Mouse (Mus musculus) CH12.LX (cell line): ENCODE data around the gene Rnf6.

Experiments
- CHD2 ChIP-seq: IDR thresholded peaks from 2 replicates; pipeline ENCODE4 v1.6.1; 2011; ENCODE audit warnings: low read length, improper control_type of control experiment
- CTCF ChIP-seq, 2 experiments: IDR thresholded peaks in 1 of 2; conservative IDR thresholded peaks in 1 of 2; 2 replicates each; pipeline ENCODE4 v1.5.1; 2011 to 2012; ENCODE audit warnings: low read depth in 2 of 2, low read length in 2 of 2, improper control_type of control experiment in 1 of 2, inconsistent platforms in 1 of 2, mild to moderate bottlenecking in 1 of 2, moderate library complexity in 1 of 2
- EP300 ChIP-seq: IDR thresholded peaks from 2 replicates; pipeline ENCODE4 v1.6.1; 2011; ENCODE audit warnings: low read length, improper control_type of control experiment
- HCFC1 ChIP-seq: IDR thresholded peaks from 2 replicates; pipeline ENCODE4 v1.6.1; 2012; ENCODE audit warnings: low read depth, mild to moderate bottlenecking, inconsistent platforms, low read length, improper control_type of control experiment
- POLR2A ChIP-seq: IDR thresholded peaks from 2 replicates; pipeline ENCODE4 v1.6.1; 2011; ENCODE audit warnings: low read depth, mild to moderate bottlenecking, improper control_type of control experiment, low read length

GRCm38 (mm10) chr5:146205537-146205936, 15.8 kb downstream of the Rnf6 start:
- no peak for TF ChIP-seq HCFC1
- no peak for TF ChIP-seq CTCF (conservative IDR thresholded peaks at IDR 0.05 in 1 of 2, IDR thresholded peaks at IDR 0.05 in 1 of 2; ENCODE audit: low read depth in 2 of 2, low read length in 2 of 2)
- TF ChIP-seq CHD2 = no peak
- TF ChIP-seq POLR2A = no peak
- no peak for TF ChIP-seq EP300
